Mouse (Mus musculus) spleen, adult 2 months (tissue): Measurements from ENCODE around the gene Rgs14. TPM values are rescaled to one million over a fixed set of nuclear protein-coding genes. Genes with fewer than 3 reads are reported as not detected.

ENCODE experiments used
- DNase-seq, 2 experiments: peaks; one replicate each; pipeline versions ENCODE4 v3.0.0 to v3.0.0-alpha.2; 2012 to 2021; ENCODE audit warnings: low spot score in 2 of 2, low read depth in 1 of 2
- H3K27ac ChIP-seq: fragments of 200-500 bp; 2 replicates; pipeline ENCODE4 v1.5.1; 2012; ENCODE audit warnings: low read length, inconsistent platforms; ENCODE audit not compliant: insufficient read depth
- H3K27me3 ChIP-seq: fragments of 200-500 bp; 2 replicates; pipeline ENCODE4 v1.6.1; 2012; ENCODE audit warnings: mild to moderate bottlenecking, moderate library complexity, low read length, inconsistent platforms; ENCODE audit not compliant: control insufficient read depth, insufficient read depth
- H3K36me3 ChIP-seq: fragments of 200-500 bp; 2 replicates; pipeline ENCODE4 v1.6.1; 2012; ENCODE audit warnings: mild to moderate bottlenecking, low read length, inconsistent platforms; ENCODE audit not compliant: control insufficient read depth, insufficient read depth
- H3K4me1 ChIP-seq: fragments of 200-500 bp; 2 replicates; pipeline ENCODE4 v1.6.1; 2011; ENCODE audit warnings: inconsistent platforms; ENCODE audit not compliant: control insufficient read depth, insufficient read depth, insufficient read length
- H3K4me3 ChIP-seq: fragments of 200-500 bp; 2 replicates; pipeline ENCODE4 v1.5.1; 2011; ENCODE audit warnings: mild to moderate bottlenecking, inconsistent platforms; ENCODE audit not compliant: insufficient read depth, insufficient read length; ENCODE audit errors: extremely low read depth
- CTCF ChIP-seq: fragments of 200-500 bp; IDR thresholded peaks from 2 replicates; pipeline ENCODE4 v1.5.1; 2011; ENCODE audit warnings: mild to moderate bottlenecking, inconsistent platforms; ENCODE audit not compliant: insufficient read depth, insufficient read length, insufficient replicate concordance; ENCODE audit errors: extremely low read depth
- POLR2A ChIP-seq: fragments of 200-500 bp; IDR thresholded peaks from 2 replicates; pipeline ENCODE4 v1.6.1; 2011; ENCODE audit warnings: low read depth, low read length, inconsistent platforms
- whole genome bisulfite sequencing: fragments of 180-500 bp; shearing (Covaris S2); methylation state at CpG from one replicate; pipeline ENCODE4 v1.1.7; 2018; 5-methylcytosine and 5-hydroxymethylcytosine counted together
- polyA plus RNA-seq: library from polyadenylated mRNA; depleted of rRNA; stranded (reverse); fragments of >200 nt; gene quantifications from 2 replicates; pipeline ENCODE4 v1.2.3, GENCODE M21; 2012

Rgs14 gene
- polyA plus RNA-seq, 1 experiment: 54.7 TPM

DNA sequence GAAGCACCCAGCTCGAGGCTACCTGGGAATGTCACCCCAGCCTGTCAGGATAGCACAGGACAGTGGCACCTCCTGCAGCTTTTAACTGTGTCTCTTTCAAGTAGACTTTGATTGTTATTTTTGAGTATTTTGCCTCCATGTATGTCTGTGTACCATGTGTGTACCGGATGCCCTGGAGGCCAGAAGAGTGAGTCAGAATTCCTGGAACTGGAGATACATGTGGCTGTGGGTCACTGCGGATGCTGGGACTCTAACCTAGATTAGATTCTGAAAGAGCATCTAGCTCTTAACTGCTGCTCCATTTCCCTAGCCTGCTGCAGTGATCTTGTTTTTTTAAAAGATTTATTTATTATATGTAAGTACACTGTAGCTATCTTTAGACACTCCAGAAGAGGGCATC, 37.2 kb upstream of the Rgs14 start:
- Histone ChIP-seq H3K4me1 (peaks cover 16% of the 10 kb centered on the region; the same call in 1 of the 2 replicates), H3K4me3 (no peak overlapping the region), H3K36me3 (no peaks in the 10 kb centered on the region), H3K27me3 (no peaks in the 10 kb centered on the region), H3K27ac (no peak overlapping the region)
- DNase-seq: no peak
- WGBS: 88% methylated on average over 3 of the region's 3 CpGs
- TF ChIP-seq CTCF (no peak), POLR2A (no peak)

DNA sequence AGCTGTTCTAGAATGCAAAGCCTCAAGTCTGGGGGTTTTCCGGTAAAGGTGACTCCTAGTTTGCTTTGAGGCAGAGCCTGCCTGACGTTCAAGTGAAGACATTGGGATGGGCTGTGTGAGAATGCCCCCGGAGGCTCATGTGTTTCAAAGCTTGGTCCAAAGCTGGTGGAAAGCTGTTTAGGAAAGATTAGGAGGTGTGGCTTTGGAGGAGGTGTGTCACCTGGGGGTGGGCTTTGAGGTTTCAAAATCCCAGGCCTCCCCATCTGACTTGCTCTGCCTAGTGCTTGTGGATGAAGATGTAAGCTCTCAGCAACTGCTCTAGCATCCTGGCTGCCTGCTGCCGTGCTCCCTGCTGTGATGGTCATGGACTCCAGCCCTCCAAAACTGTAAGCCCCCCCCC, 33.8 kb upstream of the Rgs14 start:
- no peak for TF ChIP-seq POLR2A
- no peak for TF ChIP-seq CTCF
- no peaks in the 10 kb centered on the region for H3K4me1 ChIP-seq
- H3K36me3 ChIP-seq: no peaks in the 10 kb centered on the region
- H3K27me3 ChIP-seq: no peaks in the 10 kb centered on the region
- no peak overlapping the region for H3K27ac ChIP-seq
- H3K4me3 ChIP-seq: no peak overlapping the region
- no peak for DNase-seq
- 89% methylated on average over 4 of the region's 4 CpGs for WGBS

DNA sequence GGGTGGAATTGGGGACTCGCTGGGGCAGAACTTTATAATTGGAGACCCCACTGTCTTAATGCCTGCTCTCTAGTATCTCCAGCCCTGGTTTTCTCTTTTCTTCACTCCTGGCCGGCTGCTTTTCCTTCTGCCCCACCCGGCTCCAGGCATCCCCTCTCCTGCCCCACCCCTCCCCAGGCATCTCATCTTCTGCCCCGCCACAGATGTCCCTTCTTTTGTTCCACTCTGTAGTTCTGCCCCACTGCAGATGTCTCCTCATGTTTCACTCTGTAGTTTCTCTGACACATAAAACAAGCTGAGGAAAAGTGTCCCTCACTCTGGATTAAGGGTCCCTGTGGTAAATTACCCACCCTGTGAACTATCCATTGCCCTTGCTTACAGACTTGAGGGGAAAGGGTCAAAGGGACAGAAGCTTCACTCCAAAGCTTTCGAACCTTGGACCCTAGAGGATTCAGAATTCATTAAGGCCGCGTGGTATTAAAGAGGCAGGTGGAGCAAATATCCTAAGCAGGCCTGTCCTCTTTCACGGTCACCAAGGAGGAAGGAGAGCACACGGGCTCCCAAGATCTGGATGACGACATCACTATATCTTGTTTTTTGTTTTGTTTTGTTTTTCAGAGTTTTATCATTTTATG, 32.1 kb upstream of the Rgs14 start:
- no peak overlapping the region for H3K4me3 ChIP-seq
- no peaks in the 10 kb centered on the region for H3K4me1 ChIP-seq
- DNase-seq: no peak
- 89% methylated on average over 10 of the region's 10 CpGs for WGBS
- no peak for TF ChIP-seq CTCF
- no peak for TF ChIP-seq POLR2A
- H3K27me3 ChIP-seq: no peaks in the 10 kb centered on the region
- H3K27ac ChIP-seq: no peak overlapping the region
- no peaks in the 10 kb centered on the region for H3K36me3 ChIP-seq

DNA sequence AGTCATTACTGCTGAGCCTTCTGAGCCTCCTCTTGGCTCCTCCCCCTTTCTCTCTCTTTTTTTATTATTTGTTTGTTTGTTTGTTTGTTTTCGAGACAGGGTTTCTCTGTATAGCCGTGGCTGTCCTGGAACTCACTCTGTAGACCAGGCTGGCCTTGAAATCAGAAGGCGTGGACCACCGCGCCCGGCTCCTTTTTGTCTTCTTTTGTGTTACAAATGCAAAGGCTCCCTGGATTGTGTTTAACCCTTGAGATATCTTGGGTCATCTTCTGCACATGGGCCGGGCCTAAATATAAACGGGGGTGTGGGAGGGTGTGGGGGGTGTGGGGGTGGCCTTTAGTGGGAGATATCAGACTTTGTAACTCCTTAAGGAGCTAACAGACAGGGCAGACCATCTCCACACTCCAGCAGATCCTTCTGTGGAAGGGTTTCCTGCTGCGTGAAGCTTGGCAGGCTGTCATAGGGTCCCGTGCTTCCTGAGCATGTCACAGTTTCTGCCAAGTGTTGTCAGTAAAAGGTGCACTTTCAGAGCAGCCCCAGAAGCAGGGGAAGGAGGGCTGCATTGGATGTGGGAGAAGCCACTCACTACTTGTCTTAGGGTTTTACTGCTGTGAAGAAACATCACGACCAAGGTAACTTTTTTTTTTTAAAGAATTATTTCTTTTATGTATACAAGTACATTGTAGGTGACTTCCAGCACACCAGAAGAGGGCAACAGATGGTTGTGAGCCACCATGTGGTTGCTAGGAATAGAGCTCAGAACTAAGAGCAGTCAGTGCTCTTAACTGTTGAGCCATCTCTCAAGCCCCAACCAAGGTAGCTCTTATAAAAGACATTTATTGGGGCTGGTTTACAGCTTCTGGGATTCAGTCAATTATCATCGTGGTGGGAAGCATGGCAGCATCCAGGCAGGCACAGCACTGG, 31.1 kb upstream of the Rgs14 start:
- H3K36me3 ChIP-seq: no peaks in the 10 kb centered on the region
- DNase-seq: no peak
- 79% methylated on average over 12 of the region's 12 CpGs for WGBS
- TF ChIP-seq CTCF (no peak), POLR2A (no peak)
- no peaks in the 10 kb centered on the region for H3K4me1 ChIP-seq
- H3K27me3 ChIP-seq: no peaks in the 10 kb centered on the region
- no peak overlapping the region for H3K27ac ChIP-seq
- no peak overlapping the region for H3K4me3 ChIP-seq

DNA sequence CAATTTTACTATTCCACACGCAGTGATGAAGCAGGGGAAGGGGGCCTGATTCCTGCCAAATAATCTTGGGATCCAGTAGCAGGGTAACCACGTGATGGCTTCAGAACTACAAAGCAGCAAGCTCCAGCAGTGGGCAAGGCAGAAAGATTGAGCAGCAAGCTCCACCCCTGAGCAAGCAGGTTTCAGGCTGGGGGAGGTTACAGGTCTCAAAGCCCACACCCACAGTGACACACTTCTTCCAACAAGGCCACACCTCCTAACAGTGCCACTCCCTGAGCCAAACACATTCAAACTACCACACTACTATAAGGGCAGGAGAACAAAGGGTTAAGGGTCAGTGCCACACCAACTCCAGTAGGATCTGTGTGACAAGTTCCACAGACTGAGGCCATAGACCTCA, 30.3 kb upstream of the Rgs14 start:
- Histone ChIP-seq H3K36me3 (peaks cover 4% of the 10 kb centered on the region; the same call in 1 of the 2 replicates), H3K4me1 (no peaks in the 10 kb centered on the region), H3K27me3 (no peaks in the 10 kb centered on the region), H3K4me3 (no peak overlapping the region), H3K27ac (no peak overlapping the region)
- TF ChIP-seq POLR2A: no peak
- no peak for TF ChIP-seq CTCF
- no peak for DNase-seq
- WGBS: 50% methylated on average over 2 of the region's 2 CpGs

DNA sequence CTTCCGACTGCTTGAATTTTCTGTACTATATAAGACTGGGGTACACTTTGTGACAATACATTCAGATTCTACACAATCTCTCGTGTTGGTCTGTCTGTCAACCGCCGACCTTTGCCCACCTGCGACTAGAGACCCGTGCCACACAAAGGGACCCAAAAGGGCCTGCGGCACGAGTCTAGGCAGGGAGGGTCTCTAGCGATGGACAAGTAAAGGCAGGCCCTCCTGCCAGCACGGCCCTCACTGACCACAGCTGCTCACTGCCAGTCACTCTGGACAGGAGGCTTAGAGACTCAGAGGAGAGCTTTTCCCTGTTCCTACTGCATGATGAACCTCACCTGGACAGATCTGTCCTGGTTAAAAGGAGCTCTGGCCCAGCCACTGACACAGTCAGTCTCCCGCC, 27.1 kb upstream of the Rgs14 start:
- H3K36me3 ChIP-seq: peaks cover 28% of the 10 kb centered on the region
- no peaks in the 10 kb centered on the region for H3K27me3 ChIP-seq
- TF ChIP-seq POLR2A: no peak
- DNase-seq: no peak
- no peaks in the 10 kb centered on the region for H3K4me1 ChIP-seq
- no peak overlapping the region for H3K4me3 ChIP-seq
- H3K27ac ChIP-seq: no peak overlapping the region
- WGBS: 69% methylated on average over 11 of the region's 11 CpGs

DNA sequence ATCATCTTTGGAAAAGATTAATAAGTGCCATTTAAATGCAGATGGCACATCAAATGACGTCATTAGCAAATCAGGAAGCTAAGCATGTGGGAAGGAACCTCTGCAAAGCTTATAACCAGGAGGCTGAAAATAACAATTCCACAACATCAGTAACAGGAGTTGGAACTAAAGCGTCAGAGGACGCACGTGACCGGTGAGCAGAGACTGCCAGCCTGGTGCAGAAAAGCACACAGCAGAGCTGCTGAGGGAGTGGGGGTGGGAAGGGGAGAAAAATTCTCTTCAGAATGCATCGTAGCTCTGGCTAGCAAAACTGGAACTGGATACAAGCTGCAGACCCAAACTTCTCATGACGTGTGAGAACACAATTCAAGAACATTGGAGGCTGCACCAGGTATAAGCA, 25.2 kb upstream of the Rgs14 start:
- no peak for TF ChIP-seq CTCF
- TF ChIP-seq POLR2A: no peak
- WGBS: 90% methylated on average over 7 of the region's 7 CpGs

More for the DNA sequence above, 25.2 kb upstream of the Rgs14 start:
- Histone ChIP-seq H3K27me3 (no peaks in the 10 kb centered on the region), H3K4me1 (no peaks in the 10 kb centered on the region), H3K36me3 (peaks cover 44% of the 10 kb centered on the region), H3K27ac (no peak overlapping the region), H3K4me3 (no peak overlapping the region)
- no peak for DNase-seq
